In genomic region chr8:47974963-47975314, GRCm38 (mm10) we compare ENCODE assay signal across 8 mouse cellular contexts. TPM values are rescaled to one million over a fixed set of nuclear protein-coding genes. Genes with fewer than 3 reads are reported as not detected.
A peak's percentile ranks its signal among the peaks of the same experiment; 100 is the strongest.
DNase-seq lines count a peak whose midpoint lies in the region; ATAC-seq and TF ChIP-seq lines count a peak whose summit lies in the region.

No protein-coding gene starts in this region.

- no peaks in the 10 kb centered on the region for H3K9me3 ChIP-seq in heart, postnatal 0 days (replicated peaks; ENCODE audit: control insufficient read depth, low read length)
- no peaks in the 10 kb centered on the region for H3K9me3 ChIP-seq in embryonic facial prominence, embryonic 13.5 days
- H3K9me3 ChIP-seq in intestine, embryonic 15.5 days = no peaks in the 10 kb centered on the region
- H3K9me3 ChIP-seq in midbrain, postnatal 0 days (ENCODE audit: low read length) = no peaks in the 10 kb centered on the region

- peak overlapping the region; percentile 45 for H3K9ac ChIP-seq in heart, postnatal 0 days (replicated peaks; ENCODE audit: low read depth, low read length)
- peak overlapping the region; percentile 44 for H3K9ac ChIP-seq in embryonic facial prominence, embryonic 13.5 days
- 0 out of 2 replicates have a peak overlapping the region, but pooled peaks have one; percentile 10 for H3K9ac ChIP-seq in intestine, embryonic 15.5 days
- H3K9ac ChIP-seq in midbrain, postnatal 0 days (replicated peaks; ENCODE audit: low read length, poor library complexity, severe bottlenecking) = peak overlapping the region; percentile 48; the same call in 1 of the 2 replicates

- no peak for TF ChIP-seq CTCF in heart, postnatal 0 days (IDR thresholded peaks at IDR 0.05; ENCODE audit: low read depth)
- no peak for TF ChIP-seq CTCF in midbrain, postnatal 0 days (IDR thresholded peaks at IDR 0.05)

- TF ChIP-seq EP300 in heart, postnatal 0 days (IDR thresholded peaks at IDR 0.05; ENCODE audit: low read depth) = no peak

- 14% methylated on average over 7 of the region's 7 CpGs for WGBS in heart, postnatal 0 days
- 29% methylated on average over 7 of the region's 7 CpGs for WGBS in embryonic facial prominence, embryonic 13.5 days
- WGBS in intestine, embryonic 15.5 days = 38% methylated on average over 7 of the region's 7 CpGs
- 21% methylated on average over 7 of the region's 7 CpGs for WGBS in midbrain, postnatal 0 days

- H3K27ac ChIP-seq in heart, postnatal 0 days (ENCODE audit: low read depth) = peak overlapping the region; percentile 93
- 0 out of 2 replicates have a peak overlapping the region, but pooled peaks have one; percentile 40 for H3K27ac ChIP-seq in embryonic facial prominence, embryonic 13.5 days
- H3K27ac ChIP-seq in intestine, embryonic 15.5 days = no peak overlapping the region
- H3K27ac ChIP-seq in midbrain, postnatal 0 days (ENCODE audit: low read depth, low read length) = no peak overlapping the region

- DNase-seq in heart, postnatal 0 days (ENCODE audit: low spot score) = no peak
- DNase-seq in heart, postnatal 14 days = no peak
- no peak for DNase-seq in midbrain, postnatal 0 days (ENCODE audit: low spot score)
- no peak for DNase-seq in right cerebral cortex, postnatal 36 days (ENCODE audit: low spot score in 2 of 2)
- no peak for DNase-seq in left cerebral cortex, postnatal 14 days (ENCODE audit: low spot score in 2 of 2)
- DNase-seq in layer of hippocampus, adult 9-11 months = no peak

- H3K4me2 ChIP-seq in heart, postnatal 0 days (ENCODE audit: low read depth, low read length) = peak overlapping the region; percentile 61
- peak overlapping the region; percentile 61 for H3K4me2 ChIP-seq in embryonic facial prominence, embryonic 13.5 days
- H3K4me2 ChIP-seq in intestine, embryonic 15.5 days (replicated peaks) = peak overlapping the region; percentile 59
- peak overlapping the region; percentile 63 for H3K4me2 ChIP-seq in midbrain, postnatal 0 days (ENCODE audit: low read depth, low read length, poor library complexity, severe bottlenecking)

- peaks cover 3% of the 10 kb centered on the region; the same call in 1 of the 2 replicates for H3K36me3 ChIP-seq in heart, postnatal 0 days (replicated peaks; ENCODE audit: control insufficient read depth, insufficient read depth, low read length)
- peaks cover 13% of the 10 kb centered on the region for H3K36me3 ChIP-seq in embryonic facial prominence, embryonic 13.5 days
- no peaks in the 10 kb centered on the region; the same call in 1 of the 2 replicates for H3K36me3 ChIP-seq in intestine, embryonic 15.5 days
- no peaks in the 10 kb centered on the region for H3K36me3 ChIP-seq in midbrain, postnatal 0 days (ENCODE audit: insufficient read depth, low read length)

- intact Hi-C loops in heart, postnatal 14 days (cut with DNase I) = loop anchor here (2.0 to 5.0 kb wide), 2 partner anchors 16 to 42 kb away; partner anchors contain the start of gene Wwc2
- intact Hi-C loops in left cerebral cortex, postnatal 14 days (cut with DNase I) = no loop called here

- peaks cover 12% of the 10 kb centered on the region for H3K4me1 ChIP-seq in heart, postnatal 0 days (ENCODE audit: control insufficient read depth, insufficient read depth)
- H3K4me1 ChIP-seq in embryonic facial prominence, embryonic 13.5 days = peaks cover 14% of the 10 kb centered on the region
- peaks cover 8% of the 10 kb centered on the region for H3K4me1 ChIP-seq in intestine, embryonic 15.5 days (replicated peaks)
- 0 out of 2 replicates have a peak, but pooled peaks cover 3% of the 10 kb centered on the region for H3K4me1 ChIP-seq in midbrain, postnatal 0 days (ENCODE audit: insufficient read depth, low read length)

- ATAC-seq in heart, postnatal 0 days (ENCODE audit: insufficient read depth, low read depth) = peak; percentile 21
- no peak for ATAC-seq in embryonic facial prominence, embryonic 13.5 days (ENCODE audit: insufficient number of reproducible peaks, insufficient read depth, low FRiP score, low TSS enrichment, low read depth)
- no peak; the same call in 1 of the 2 replicates for ATAC-seq in intestine, embryonic 15.5 days
- ATAC-seq in midbrain, postnatal 0 days (ENCODE audit: low FRiP score) = no peak; the same call in 1 of the 2 replicates

- H3K27me3 ChIP-seq in heart, postnatal 0 days (ENCODE audit: control insufficient read depth, insufficient read depth, low read length) = no peaks in the 10 kb centered on the region
- H3K27me3 ChIP-seq in embryonic facial prominence, embryonic 13.5 days = no peaks in the 10 kb centered on the region
- no peaks in the 10 kb centered on the region for H3K27me3 ChIP-seq in intestine, embryonic 15.5 days (replicated peaks)
- no peaks in the 10 kb centered on the region for H3K27me3 ChIP-seq in midbrain, postnatal 0 days (ENCODE audit: insufficient read depth, low read length)

- H3K4me3 ChIP-seq in heart, postnatal 0 days (ENCODE audit: low read depth, low read length) = peak overlapping the region; percentile 38
- H3K4me3 ChIP-seq in embryonic facial prominence, embryonic 13.5 days = peak overlapping the region; percentile 35
- peak overlapping the region; percentile 26 for H3K4me3 ChIP-seq in intestine, embryonic 15.5 days (replicated peaks)
- peak overlapping the region; percentile 28 for H3K4me3 ChIP-seq in midbrain, postnatal 0 days (ENCODE audit: low read depth, low read length)

RNA-seq across cellular contexts. Expression of gene Wwc2, which starts 15.8 kb away (rescaled TPM):
- 18.5 and 21.1 TPM in 2 replicates for total RNA-seq in heart, postnatal 0 days (2014; rRNA removed; ENCODE audit: low replicate concordance)
- polyA plus RNA-seq in heart, postnatal 0 days (2015; fragmentation: Nextera tagmentation; extraction: Ambion mirVana) = 8.0 and 8.2 TPM in 2 replicates
- total RNA-seq in heart, postnatal 14 days (2021) = 10 to 100 TPM; 33.2 to 33.4 TPM
- polyA plus RNA-seq in embryonic facial prominence, embryonic 13.5 days (2015; fragmentation: Nextera tagmentation; extraction: Ambion mirVana) = 12.5 and 12.9 TPM in 2 replicates
- 8.0 and 8.5 TPM in 2 replicates for polyA plus RNA-seq in intestine, embryonic 15.5 days (2015; fragmentation: Nextera tagmentation; extraction: Ambion mirVana)
- 9.6 and 10.1 TPM in 2 replicates for total RNA-seq in midbrain, postnatal 0 days (2014; rRNA removed)
- polyA plus RNA-seq in midbrain, postnatal 0 days (2015; fragmentation: Nextera tagmentation; extraction: Ambion mirVana) = 4.0 and 4.5 TPM in 2 replicates
- total RNA-seq in left cerebral cortex, postnatal 14 days (2021) = 10 to 100 TPM; 27.5 to 27.8 TPM

Comparison
In these comparisons a context has a peak if more than half of its experiments do, and no peak if none do; other contexts are left out.
1. H3K27ac ChIP-seq: peak in heart, postnatal 0 days (single experiment) and embryonic facial prominence, embryonic 13.5 days (single experiment); none in intestine, embryonic 15.5 days (single experiment) and midbrain, postnatal 0 days (single experiment).
2. Peak in every context shown above with its lines, with median percentiles within 50 percentile points of each other: H3K4me2 ChIP-seq, H3K4me3 ChIP-seq and H3K9ac ChIP-seq.